Comparison of ENCODE assay signal across 20 mouse cellular contexts in genomic region chr15:31476678-31477077, GRCm38 (mm10). TPM values are rescaled to one million over a fixed set of nuclear protein-coding genes. Genes with fewer than 3 reads are reported as not detected.
DNase-seq lines count a peak whose midpoint lies in the region; ATAC-seq and TF ChIP-seq lines count a peak whose summit lies in the region.
"Had no signal": no experiment of that assay in that cellular context is flagged by ENCODE, and none has a peak within 500 bp of the region (broad histone marks: within the 10 kb centered on the region; RNA-seq: fewer than 3 reads in every experiment).

No protein-coding gene starts in this region.

- no peak for TF ChIP-seq POLR2A in lung, adult 2 months (IDR thresholded peaks at IDR 0.05; ENCODE audit: borderline replicate concordance, extremely low read depth, low read depth, low read length)

- no peaks in the 10 kb centered on the region for H3K9me3 ChIP-seq in heart, embryonic 12.5 days (replicated peaks)
- H3K9me3 ChIP-seq in lung, postnatal 0 days (ENCODE audit: low read length), result no peaks in the 10 kb centered on the region
- H3K9me3 ChIP-seq: embryonic facial prominence, embryonic 15.5 days; forebrain, embryonic 10.5 days; hindbrain, embryonic 15.5 days had no signal

- H3K27me3 ChIP-seq in heart, embryonic 12.5 days (replicated peaks), result no peaks in the 10 kb centered on the region
- H3K27me3 ChIP-seq in lung, postnatal 0 days (replicated peaks; ENCODE audit: insufficient read depth, low read length), result no peaks in the 10 kb centered on the region
- H3K27me3 ChIP-seq: embryonic facial prominence, embryonic 15.5 days; hindbrain, embryonic 15.5 days had no signal

- no peak for TF ChIP-seq CTCF in gastrocnemius, adult 2 months (IDR thresholded peaks at IDR 0.05)
- no peak for TF ChIP-seq CTCF in lung, postnatal 0 days (IDR thresholded peaks at IDR 0.05)
- TF ChIP-seq CTCF in lung, adult 2 months (IDR thresholded peaks at IDR 0.05; ENCODE audit: insufficient read depth, low read length), result no peak

- ATAC-seq in heart, embryonic 12.5 days (ENCODE audit: insufficient number of reproducible peaks, low FRiP score), result no peak
- no peak for ATAC-seq in lung, postnatal 0 days
- ATAC-seq: forebrain, embryonic 14.5 days; intestine, embryonic 16.5 days had no signal

- no peak overlapping the region for H3K4me2 ChIP-seq in heart, embryonic 12.5 days
- H3K4me2 ChIP-seq in lung, postnatal 0 days (replicated peaks; ENCODE audit: low read depth, low read length), result no peak overlapping the region
- H3K4me2 ChIP-seq: embryonic facial prominence, embryonic 15.5 days; hindbrain, embryonic 15.5 days had no signal

- WGBS in heart, embryonic 12.5 days, result 68% methylated on average over 1 of the region's 1 CpGs
- WGBS in lung, postnatal 0 days, result 44% methylated on average over 1 of the region's 1 CpGs
- 79% methylated on average over 1 of the region's 1 CpGs for WGBS in lung, adult 2 months

- TF ChIP-seq EP300 in lung, postnatal 0 days (IDR thresholded peaks at IDR 0.05), result no peak

- intact Hi-C loops in gastrocnemius, adult 2 months (cut with DNase I), result no loop called here
- intact Hi-C loops in gastrocnemius, postnatal 14 days (cut with DNase I; ENCODE audit: low total_unique reads), result no loop called here

- no peak overlapping the region for H3K9ac ChIP-seq in heart, embryonic 12.5 days
- H3K9ac ChIP-seq in lung, postnatal 0 days (replicated peaks; ENCODE audit: low read depth), result no peak overlapping the region
- H3K9ac ChIP-seq: embryonic facial prominence, embryonic 15.5 days; hindbrain, embryonic 15.5 days had no signal

- peaks cover 6% of the 10 kb centered on the region; the same call in 1 of the 2 replicates for H3K4me1 ChIP-seq in heart, embryonic 12.5 days (replicated peaks)
- no peaks in the 10 kb centered on the region for H3K4me1 ChIP-seq in lung, postnatal 0 days (ENCODE audit: insufficient read depth, low read depth, low read length)
- H3K4me1 ChIP-seq in lung, adult 2 months (ENCODE audit: control insufficient read depth, insufficient read depth, low read length), result peaks cover 7% of the 10 kb centered on the region
- H3K4me1 ChIP-seq: embryonic facial prominence, embryonic 15.5 days; forebrain, embryonic 10.5 days; hindbrain, embryonic 15.5 days had no signal

- no peak for DNase-seq in gastrocnemius, adult 2 months
- no peak for DNase-seq in gastrocnemius, postnatal 14 days
- DNase-seq in heart, adult 11 months, result no peak
- DNase-seq in lung, postnatal 0 days (ENCODE audit: low spot score), result peak; percentile 27
- no peak for DNase-seq in lung, adult 2 months
- no peak for DNase-seq in urinary bladder, adult 2 months (ENCODE audit: low spot score)
- DNase-seq: adrenal gland, postnatal 10 days; cerebellum, adult 11 months; cerebellum, adult 8-10 months; cerebellum, postnatal 14 days; embryo, embryonic 11 days; gastrocnemius, postnatal 25 days; kidney, adult 2 months had no signal

- peaks cover 62% of the 10 kb centered on the region for H3K36me3 ChIP-seq in heart, embryonic 12.5 days
- peaks cover 7% of the 10 kb centered on the region; the same call in 1 of the 2 replicates for H3K36me3 ChIP-seq in lung, postnatal 0 days (ENCODE audit: insufficient read depth, low read length)

- H3K4me3 ChIP-seq in gastrocnemius, adult 2 months, result no peak overlapping the region
- no peak overlapping the region for H3K4me3 ChIP-seq in heart, embryonic 12.5 days
- no peak overlapping the region for H3K4me3 ChIP-seq in lung, postnatal 0 days (ENCODE audit: low read depth, low read length)
- H3K4me3 ChIP-seq in lung, adult 2 months (replicated peaks; ENCODE audit: extremely low read depth, low read depth, low read length), result no peak overlapping the region
- H3K4me3 ChIP-seq: embryonic facial prominence, embryonic 15.5 days; erythroblast, embryonic 14.5 days; forebrain, embryonic 10.5 days; hindbrain, embryonic 15.5 days had no signal

- peak overlapping the region; percentile 66 for H3K27ac ChIP-seq in gastrocnemius, adult 2 months
- peak overlapping the region; percentile 80 for H3K27ac ChIP-seq in heart, embryonic 12.5 days (ENCODE audit: poor library complexity, severe bottlenecking)
- no peak overlapping the region for H3K27ac ChIP-seq in lung, postnatal 0 days (ENCODE audit: low read length)
- H3K27ac ChIP-seq: embryonic facial prominence, embryonic 15.5 days; forebrain, embryonic 10.5 days; hindbrain, embryonic 15.5 days had no signal

RNA-seq across cellular contexts. Expression of gene Ropn1l, which starts 23.1 kb away (rescaled TPM):
- total RNA-seq in gastrocnemius, adult 2 months (2021), result not detected
- under 1 TPM; 0.29 to 0.33 TPM for total RNA-seq in gastrocnemius, postnatal 14 days (2021)
- polyA plus RNA-seq in heart, embryonic 12.5 days (2016; fragmentation: Nextera tagmentation; extraction: Ambion mirVana), result 2.2 and 2.5 TPM in 2 replicates
- polyA plus RNA-seq in lung, postnatal 0 days (2015; fragmentation: Nextera tagmentation; extraction: Ambion mirVana), result 7.4 and 10.4 TPM in 2 replicates
- 2.1 and 2.4 TPM in 2 replicates for polyA plus RNA-seq in lung, adult 2 months (2012; rRNA removed)
- polyA plus RNA-seq in urinary bladder, adult 2 months (2012; rRNA removed), result 1.6 and 2.4 TPM in 2 replicates
- total RNA-seq: gastrocnemius, postnatal 25 days had no signal

RNA-seq across cellular contexts. Expression of gene March6, which starts 54.2 kb away (rescaled TPM):
- total RNA-seq in gastrocnemius, adult 2 months (2021), result 100 to 1,000 TPM; 124 to 131 TPM
- 10 to 100 TPM; 71.2 to 77.3 TPM for total RNA-seq in gastrocnemius, postnatal 14 days (2021)
- 41.3 and 41.9 TPM in 2 replicates for polyA plus RNA-seq in heart, embryonic 12.5 days (2016; fragmentation: Nextera tagmentation; extraction: Ambion mirVana)
- polyA plus RNA-seq in lung, postnatal 0 days (2015; fragmentation: Nextera tagmentation; extraction: Ambion mirVana), result 18.3 and 20.6 TPM in 2 replicates
- polyA plus RNA-seq in lung, adult 2 months (2012; rRNA removed), result 14.2 and 23.8 TPM in 2 replicates
- polyA plus RNA-seq in urinary bladder, adult 2 months (2012; rRNA removed), result 29.9 and 37.2 TPM in 2 replicates
